Mouse (Mus musculus) NIH3T3 (cell line): ENCODE measurements around the gene Ppp1r11.
A peak's percentile ranks its signal among the peaks of the same experiment; 100 is the strongest.
"Not testable (repeated sequence)": the region's sequence is repeated elsewhere in the genome, so short reads cannot be mapped to it uniquely, and the experiment has no call there.

Source experiments
- DNase-seq: peaks from one replicate; pipeline ENCODE4 v3.0.0-alpha.2; 2012; ENCODE audit warnings: low read depth

The Ppp1r11 gene

DNA sequence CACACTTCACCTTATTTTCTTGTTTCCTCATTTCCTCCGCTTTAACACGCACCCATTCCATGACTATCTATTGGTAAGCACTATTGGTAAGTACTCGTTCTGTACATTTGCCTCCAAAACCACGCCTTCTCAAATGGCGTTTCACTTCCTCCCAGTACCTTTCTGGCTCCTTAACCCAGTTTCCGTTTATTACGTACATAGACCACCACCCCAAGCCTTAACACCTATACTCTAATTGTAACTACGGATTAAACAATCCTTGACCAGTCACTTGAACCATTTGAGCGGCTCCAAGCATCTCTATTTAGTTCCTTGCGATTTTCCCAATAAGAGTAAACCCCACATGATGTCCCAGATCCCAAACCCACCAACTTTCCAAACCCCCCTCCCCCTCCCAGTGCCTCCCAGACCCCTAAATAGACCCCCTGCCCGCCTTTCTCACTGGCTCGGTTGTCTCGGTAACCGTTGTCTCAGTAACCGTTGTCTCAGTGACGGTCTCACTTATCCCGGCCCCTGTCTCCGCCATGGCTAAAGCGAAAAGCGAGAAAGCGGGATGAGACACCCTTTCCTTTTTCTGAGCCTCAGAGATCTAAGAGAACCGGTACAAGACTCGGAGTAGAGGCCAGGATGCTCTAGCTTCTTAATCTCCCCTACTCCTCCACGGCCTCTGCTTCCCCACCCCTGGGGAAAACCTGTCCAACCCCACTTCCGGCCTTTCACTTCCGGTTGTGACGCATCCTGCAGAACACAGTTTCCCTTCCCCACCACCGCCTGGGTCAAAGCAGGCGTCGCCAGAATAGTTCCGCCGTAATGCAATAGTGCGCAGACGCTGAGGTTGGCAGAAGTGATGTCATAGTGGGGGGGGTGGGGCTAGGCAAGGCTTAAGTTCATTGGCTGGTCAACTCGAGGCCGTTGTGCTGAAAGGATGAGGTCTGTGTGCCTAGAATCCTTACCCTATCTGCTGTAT, at the start of gene Ppp1r11:
Gene Ppp1r11 (minus strand): TSS at position 761 of the 967 bp plus-strand sequence.
- peak; percentile 99 for DNase-seq

DNA sequence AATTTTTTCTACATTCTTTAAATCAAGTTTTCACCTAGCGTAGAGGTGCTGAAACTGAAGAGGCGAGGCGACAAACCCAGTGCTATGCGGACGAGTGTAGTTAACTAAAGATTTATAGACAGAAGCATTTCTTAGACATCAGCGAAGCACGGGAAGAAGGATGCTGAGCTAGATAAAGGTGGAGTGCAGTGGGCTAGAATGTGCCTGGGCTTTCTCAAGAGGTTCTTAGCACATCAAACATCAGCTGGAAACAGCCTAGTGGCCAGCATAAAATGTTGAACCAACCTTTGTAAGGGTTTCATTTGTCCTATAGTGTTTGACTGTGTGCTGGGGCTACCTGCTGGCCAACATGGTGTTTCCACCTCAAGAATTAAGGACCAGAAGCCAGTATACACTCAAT, 49.3 kb upstream of the Ppp1r11 start, which contains the start of gene Zfp57:
Gene Zfp57 (plus strand): TSS at position 301 of the 400 bp plus-strand sequence.
- no peak for DNase-seq

DNA sequence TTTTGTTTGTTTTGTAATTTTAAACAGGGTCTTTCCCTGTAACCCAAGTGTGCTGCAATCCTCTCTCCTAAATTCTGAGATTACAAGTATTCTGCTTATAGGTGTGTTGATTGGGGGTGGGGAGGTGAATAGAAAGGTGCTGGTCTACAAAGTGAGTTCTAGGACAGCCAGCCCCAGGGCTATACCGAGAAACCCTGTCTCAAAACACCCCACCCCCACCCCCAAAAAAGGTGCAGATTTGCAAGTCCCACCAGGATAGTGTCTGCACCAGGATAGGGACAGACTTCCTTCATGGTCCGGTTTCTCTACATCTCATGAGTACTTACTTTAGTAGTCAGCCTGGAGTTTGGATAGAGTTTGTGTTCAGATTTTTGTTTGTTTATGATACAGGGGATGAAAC, 46.9 kb upstream of the Ppp1r11 start:
- no peak for DNase-seq

DNA sequence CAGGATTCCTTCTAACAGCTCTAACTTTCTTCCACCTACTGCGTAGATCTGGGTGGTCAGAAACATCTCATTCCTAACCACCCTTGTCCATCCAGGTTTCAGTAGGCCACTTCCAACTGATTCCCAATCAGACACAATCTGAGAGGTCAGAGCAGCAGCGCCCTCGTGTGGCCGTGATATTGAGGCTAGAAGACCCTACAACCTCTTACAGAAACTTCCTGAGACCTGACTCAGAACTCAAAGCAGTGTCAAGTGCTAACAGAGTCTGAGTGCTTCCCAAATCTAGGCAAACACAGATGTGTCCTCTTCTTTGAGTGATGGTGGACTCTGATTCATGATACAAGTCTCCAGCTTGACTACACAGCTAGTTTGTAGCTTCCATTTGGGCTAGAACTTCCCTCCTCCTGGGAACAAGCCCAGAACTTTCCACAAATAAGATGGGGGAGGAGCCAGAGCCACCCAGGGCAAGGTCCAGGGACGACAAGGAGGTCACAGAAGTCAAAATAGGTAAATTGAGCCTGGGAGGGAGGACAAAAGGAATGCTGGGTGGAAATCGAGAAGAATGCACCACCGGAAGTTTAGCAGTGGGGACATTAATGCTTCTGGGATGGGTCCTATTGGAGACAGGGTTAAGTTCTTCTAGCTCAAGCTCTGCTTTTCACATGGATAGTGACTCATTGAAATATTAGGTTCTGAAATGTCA, 45.6 kb upstream of the Ppp1r11 start:
- peak; percentile 94 for DNase-seq

DNA sequence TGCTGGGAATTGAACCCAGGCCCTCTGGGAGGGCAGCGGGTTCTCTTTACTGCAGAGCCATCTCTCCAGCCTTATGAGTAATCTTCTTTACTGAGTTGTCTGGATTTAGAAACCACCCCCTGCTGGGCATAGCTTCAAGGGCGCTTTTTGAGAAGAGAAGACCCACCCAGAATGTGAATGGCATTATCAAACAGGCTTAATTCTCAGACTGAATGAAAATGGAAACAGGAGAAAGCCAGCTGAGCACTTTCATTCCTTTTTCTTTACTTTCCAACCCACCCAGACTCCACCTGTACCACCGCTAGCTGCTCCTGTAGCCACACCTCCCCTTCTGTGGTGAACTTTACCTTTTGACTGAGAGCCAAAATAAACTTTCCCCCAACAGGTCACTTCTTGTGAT, 43.9 kb upstream of the Ppp1r11 start:
- DNase-seq = no peak

DNA sequence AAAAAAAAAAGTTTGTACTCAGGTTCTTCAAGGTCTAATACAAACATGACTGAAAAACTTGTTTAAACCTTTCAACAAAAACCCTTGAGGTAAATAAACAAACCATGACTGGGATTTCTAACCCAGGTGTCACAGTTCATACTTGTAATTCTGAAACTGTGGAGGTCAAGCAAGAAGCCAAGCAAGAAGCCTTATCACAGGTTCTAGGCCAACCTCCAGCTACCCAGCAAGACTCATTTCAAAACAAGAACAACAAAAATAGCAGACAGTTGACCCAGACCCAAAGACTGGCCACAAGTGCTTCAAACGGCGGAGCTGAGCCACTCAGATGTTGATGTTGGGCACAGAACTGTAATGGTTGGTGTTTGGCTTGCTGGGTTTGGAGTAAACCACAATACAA, 43.0 kb upstream of the Ppp1r11 start:
- no peak for DNase-seq

DNA sequence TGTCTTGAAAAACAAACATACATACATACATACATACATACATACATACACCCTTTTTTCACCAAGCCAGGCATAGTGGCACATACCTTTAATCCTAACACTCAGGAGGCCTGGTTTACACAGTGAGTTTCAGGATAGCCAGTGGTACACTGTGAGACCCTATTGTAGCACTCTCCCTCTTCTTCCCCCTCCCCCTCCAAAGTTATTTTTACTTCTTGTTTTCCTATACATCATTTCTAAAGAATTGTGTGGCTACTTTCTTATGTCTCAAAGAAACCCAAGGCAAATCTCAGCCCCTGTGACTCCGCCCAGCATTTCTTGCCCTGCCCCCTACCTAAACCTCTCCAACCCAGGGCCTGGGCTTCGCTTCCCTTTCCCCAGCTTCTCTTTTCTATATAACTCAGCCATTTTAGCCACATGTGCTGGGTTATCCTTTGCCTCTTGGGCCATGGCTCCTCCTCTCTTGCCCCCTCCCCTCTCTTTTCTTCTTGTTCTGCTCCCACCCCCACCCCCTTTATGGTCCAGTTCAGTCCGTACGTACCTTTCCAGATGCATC, 42.3 kb upstream of the Ppp1r11 start:
- DNase-seq = no peak

DNA sequence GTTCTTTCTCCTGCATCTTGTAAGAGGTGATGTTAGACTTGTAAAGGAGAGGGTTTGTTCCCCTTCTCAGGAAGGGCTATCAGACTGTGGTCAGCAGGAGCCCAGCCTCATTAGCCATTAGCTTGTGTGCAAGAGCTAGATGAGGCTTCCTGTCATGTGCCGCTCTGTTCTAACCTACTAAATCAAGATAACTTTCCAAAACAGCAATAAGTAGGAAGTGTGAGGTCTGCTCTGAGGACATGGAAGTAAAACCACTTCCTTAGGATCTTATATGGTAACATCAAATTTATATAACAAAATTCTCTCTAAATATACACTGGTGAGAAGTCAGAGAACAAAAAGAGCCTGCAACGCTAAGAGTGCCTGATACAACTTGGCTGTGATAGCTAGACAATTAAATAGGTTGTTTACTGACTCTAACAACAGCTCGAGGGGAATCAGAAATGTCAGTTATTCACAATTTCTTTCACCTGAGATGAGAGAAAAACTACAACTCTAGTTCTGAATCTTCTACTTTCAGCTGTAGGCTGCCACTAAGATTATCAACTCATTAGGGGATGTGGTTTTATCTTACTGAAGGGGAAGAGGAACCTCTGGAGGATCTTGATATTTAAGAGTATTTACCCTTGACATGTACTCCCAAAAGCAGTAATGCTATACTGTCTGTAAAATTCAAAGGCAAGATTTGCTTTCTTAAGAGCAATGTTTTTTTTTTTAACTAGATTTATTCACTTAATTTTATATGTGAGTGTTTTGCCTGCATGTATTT, 41.0 kb upstream of the Ppp1r11 start:
- DNase-seq = no peak

DNA sequence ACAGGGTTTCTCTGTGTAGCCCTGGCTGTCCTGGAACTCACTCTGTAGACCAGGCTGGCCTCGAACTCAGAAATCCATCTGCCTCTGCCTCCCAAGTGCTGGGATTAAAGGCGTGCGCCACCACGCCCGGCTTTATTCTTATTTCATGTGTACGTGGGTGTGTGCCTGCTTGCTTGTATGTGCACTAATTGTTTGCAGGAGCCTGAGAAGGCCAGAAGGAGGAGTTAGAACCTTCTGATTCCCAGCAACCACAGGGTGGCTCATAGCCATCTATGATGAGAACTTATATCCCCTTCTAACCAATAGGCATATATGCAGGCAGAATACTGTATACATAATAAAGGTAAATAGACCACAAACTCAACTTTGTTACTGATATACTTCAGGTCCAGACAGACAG, 39.1 kb upstream of the Ppp1r11 start:
- not testable (repeated sequence) for DNase-seq

DNA sequence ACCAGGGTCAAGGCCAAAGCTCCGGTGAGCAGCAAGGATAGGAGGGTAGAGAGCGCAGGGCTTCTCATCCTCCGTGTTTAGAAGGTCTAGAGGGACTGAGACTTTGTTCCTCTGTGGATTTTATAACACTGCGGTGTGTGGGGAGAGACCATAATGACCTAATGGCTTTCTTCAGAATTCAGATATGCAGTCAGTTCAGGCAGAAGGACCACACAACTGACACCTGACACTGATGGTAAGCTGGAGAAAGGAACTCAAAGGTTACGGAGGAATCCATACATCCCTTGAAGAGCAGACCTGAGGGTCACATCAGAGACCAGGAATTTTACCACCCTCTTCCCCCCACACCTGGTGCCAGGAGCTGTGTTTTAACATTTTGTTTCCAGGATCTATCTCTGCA, 37.9 kb upstream of the Ppp1r11 start, which contains the start of gene H2-M5:
Gene H2-M5 (minus strand): TSS at position 101 of the 400 bp plus-strand sequence.
- no peak for DNase-seq

DNA sequence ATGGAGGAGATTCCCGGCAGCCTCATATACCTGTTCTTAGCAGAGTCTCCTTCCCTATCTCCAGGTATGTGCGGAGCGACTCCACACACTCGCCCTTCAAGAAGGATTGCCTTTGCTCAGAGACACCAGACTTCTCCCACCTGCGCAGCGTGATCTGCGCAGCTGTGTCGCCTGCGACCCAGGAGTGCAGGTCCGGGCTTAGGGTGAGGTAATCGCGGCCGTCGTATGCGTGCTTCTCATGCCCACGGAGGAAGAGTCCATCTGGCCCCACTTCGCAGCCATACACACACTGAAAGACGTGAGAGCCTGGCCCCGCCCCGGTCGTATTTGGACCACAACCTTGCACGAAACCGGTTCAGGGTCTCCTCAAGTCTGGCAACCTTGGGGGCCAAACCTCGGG, 36.9 kb upstream of the Ppp1r11 start:
- DNase-seq = no peak

DNA sequence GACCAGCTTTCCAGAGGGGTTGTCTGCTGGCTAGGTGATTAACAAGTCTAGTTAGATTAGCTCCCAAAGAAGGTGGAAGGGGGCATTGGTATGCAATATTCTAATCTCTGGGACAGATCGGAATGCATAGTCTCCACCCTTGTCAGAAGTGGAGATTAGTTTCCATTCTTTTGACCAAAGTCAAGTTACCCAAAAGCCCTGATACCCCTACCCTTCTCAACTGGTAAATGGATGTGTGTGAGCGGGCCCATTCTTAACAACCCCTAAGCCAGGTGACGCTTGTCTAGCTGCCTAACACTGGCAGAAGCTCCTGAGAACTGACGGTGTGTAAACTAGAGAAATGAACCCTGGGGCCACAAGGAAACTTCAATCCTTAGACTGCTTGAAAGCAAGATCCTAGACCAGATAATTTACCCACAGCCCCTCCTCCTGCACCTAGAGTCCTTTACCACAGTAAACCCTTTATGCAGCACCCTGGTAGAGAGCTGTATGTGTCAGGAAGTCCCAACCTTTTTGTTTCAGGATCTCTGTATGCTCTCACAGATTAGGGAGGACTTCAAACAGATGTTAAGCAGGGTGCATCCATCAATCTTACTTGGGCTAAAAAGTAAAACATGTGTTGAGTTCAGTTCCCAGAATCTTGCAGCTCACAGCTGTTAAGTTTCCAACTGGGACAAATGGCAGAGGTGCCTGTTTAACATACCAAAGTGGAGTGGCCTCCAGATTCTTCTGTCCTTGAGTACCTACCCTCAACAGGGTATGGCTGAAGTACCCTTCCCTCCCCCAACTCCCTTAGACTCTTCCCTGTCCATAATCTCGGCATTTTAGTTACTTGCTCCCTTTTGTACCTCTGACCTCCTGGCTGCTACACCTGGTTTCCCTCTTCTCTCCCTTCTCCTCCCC, 31.0 kb upstream of the Ppp1r11 start:
- no peak for DNase-seq

DNA sequence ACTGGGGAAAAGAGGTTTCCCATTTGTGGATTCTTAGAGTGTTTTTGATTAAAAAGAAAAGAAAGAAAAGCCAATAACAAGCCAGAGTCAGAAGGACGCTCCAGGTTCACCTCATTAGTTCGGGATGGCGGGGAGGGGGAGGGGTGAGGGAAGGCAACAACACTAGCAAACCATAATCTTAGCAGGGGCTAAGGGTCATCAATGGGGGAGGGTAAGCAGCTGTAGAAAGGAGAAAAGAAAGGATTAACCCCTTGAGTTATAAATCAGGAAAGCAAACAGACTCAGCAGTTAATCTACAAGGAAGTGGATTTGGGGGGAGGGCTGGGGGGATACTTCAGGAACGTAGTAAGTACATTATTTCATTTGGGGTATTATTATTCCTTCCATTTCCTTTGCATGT, 30.3 kb upstream of the Ppp1r11 start:
- DNase-seq = no peak

DNA sequence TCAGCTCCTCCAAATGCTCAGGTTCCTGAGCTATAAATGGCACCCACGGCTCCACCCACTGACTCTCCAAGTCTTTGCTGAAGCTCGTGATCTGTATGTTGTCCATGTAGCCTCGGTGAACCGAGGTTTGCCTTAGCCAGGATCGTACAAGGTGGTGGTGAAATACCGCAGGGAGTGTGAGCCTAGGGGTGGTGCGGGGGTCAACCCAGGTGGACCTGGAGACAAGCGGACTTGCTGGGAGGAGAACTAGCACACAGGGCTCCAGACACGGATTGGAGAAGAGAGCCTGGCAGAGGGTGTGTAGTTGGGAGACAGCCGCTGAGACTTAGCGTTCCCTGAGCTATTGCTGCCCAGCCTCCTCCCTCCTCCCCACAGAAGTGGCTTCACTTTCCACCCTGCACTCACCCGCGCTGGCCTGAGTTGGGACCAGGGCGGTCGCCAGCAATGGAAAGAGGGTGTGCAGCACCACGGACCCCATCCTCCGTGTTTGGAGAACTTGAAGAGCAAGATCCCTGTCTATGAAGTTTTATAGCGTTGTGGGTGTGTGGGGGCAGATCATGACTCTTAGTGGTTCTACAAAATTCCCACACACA, 29.8 kb upstream of the Ppp1r11 start, which contains the start of gene 2410137M14Rik:
Gene 2410137M14Rik (minus strand): TSS at position 17 of the 593 bp plus-strand sequence.
- DNase-seq = no peak

DNA sequence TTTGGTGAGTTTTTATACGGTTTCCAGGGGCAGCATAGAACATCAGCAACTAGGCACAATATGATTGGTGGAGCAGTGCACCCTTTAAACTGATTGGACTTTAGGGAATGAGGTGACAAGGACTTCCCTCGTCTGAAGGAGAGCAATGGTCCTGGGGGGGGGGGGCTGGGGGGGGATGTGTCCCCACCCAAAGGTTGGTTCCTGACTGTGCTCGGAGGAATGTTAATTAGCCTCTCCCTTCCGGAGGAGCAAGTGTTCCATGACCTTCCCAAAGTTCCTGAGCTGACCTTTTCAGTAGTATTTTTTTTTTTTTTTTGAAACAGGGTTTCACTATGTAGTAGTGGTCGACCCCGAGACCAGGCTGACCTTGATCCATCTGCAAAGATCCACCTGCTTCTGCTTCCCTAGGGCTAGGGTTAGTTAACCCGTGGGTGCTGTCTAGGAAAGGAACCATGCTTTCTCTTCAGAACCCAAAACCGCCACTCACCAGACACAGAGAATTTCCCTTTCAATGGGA, 21.8 kb upstream of the Ppp1r11 start:
- DNase-seq = no peak

DNA sequence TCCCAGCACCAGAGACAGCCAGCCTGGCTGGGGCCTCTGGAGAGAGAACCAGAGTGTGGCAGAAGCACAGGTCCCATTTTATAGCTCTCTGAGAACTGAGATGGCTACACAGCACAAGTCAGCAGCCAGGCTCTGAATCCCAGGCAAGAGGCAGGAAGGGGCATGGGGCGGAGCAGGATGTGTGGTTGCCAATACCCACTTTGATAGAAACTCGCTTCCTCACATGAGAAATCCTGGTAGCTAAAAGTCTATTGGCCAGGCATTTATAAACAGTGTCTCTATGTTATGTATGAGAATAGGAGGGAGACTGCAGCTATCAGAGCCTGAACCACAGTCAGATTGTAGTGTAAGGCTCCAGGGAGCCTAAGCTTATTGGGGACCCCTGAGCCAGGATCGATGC, 21.2 kb upstream of the Ppp1r11 start:
- no peak for DNase-seq

DNA sequence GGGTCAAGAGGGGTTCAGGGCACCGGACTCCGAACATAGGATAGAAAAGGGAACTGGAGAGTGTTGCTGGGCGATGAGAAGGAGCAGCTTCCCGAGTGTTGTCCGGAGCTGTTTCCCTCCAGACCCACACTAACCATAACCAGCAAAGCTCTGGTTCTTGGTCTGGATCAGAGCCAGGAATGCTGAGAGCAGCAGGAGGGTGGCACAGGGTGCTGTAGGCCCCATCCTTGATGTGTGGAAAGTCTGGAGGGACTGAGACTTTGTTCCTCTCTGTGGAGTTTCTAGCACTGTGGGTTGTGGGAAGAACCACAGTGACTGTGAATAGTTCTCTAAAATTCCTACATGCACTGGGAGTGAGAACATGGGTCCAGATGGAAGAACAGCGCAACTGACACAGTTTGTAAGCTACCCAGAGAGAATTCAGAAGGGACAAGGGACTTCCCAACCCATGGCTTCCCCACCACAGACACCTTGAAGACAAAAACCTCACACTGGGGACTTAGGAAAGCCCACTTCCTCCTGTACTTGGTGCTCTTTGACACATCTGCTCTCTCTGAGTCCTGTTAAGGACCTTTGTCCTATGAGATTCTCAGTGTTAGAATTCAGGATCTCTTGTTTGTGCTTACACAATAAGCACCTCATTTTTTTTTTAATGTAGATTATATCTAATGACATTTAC, 19.8 kb upstream of the Ppp1r11 start:
- DNase-seq = no peak

DNA sequence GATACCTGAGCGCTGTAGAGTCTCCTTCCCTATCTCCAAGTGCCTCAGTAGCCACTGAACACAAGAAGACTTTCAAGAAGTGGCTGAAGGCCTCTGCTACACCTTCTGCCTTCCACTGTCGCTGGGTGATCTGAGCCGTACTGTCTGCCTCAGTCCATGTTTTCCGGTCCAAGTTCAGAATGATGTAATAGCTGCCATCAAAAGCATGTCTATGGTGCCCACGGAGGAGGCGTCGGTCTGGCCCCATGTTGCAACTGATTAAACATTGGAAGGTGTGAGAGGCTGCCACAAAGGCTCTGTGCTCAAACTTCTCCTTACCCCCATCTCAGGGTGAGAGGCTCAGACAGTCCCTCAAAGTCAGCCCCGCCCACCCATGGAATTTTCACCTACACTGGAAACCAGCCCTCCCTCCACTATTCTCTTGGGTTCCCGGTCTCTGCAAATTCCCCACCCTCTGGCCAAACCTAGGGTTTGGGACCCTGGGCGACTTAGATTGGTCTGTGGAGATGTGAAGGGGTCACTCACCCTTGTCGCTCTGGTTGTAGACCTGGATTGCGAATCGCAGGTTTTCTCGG, 18.9 kb upstream of the Ppp1r11 start:
- DNase-seq = no peak

DNA sequence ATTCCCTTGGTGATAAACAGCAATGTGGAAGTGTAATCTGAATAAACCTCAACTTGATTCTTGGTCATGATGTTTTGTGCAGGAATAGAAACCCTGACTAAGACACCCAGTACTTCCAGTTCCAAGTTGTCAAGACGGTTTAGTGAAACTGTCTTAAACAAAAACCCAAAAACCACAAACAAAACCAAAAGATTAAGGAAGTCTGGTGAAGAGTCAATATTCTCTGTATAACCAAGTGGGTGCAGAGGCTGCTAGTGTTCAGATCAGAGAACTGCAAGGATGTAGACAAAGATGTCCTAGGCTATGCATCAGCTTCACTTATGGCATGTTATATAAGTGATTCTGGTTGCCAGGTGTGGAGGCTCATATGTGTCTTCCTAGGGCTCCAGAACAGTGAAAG, 15.3 kb upstream of the Ppp1r11 start:
- no peak for DNase-seq
